Mouse (Mus musculus): ENCODE results near the gene Gm20696.

The Gm20696 gene

DNA sequence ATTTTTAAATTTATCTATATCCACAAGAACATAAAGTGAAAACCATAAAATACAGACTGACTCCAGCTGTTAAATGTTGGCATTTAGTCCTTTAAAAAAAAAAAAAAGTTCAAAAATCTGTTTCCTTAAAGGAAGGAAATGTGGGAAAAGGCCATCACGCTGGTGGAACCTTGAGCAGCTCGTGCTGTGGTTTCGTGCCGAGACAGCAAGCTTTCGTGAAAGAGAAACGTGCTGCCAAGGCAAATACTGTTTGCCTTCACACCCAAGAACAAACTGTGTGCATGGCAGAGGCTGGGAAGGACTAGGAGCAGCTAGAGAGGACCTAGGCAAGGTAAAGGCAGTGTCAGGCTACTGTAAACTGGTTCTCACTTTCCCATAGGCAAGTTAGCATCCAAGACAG lies 329.0 kb downstream of the Gm20696 start:
- no peak for DNase-seq (ENCODE audit: extremely low read depth, insufficient read length, low spot score)

DNA sequence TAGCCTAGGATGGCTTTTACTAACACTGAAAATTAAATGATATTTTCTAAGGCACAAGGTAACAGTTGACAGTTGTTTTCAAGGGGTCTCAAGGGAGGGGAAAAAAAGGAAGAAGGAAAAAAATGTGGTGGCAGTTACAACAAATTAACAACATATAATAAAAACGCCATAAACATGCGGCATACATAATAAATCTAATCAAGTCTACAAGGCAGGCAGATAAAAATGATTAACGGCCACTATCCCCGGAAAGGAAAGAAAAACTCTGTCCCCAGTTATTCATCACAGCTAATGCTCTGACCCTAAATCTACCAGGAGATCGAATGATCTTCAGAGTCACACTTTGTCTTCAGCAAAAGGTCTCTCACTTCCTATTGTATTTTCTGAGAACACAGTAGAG lies 330.4 kb downstream of the Gm20696 start:
- no peak for DNase-seq (ENCODE audit: extremely low read depth, insufficient read length, low spot score)

DNA sequence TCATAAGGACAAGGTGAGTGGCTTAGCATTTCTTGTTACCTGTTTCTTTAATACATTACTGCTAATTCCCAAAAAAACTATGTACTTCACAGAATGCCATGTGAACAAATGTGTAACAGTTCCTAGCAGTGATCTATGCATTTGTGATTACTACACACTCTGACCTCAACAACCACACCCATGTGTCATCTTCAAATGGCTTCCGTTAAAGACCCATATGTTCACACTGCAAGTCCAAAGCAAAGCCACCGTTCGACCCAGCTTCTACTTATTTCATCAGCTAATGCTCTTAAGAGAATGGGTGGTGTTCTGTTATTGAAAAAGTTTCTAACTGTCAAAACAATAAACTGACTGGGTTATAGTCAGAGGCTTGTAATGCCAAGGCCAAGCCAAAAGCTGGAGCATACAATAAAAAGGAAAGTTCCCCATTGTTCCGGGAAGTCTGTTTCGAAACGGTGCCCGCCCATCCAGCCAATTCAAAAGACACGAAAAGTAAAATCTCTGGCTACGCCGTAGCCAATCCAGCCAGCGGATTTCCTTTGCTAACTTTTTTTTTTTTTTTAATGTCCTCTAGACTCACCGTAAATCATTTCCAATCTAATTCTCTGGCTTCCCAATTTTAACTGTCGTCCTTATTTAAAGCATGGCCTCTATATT lies 331.3 kb downstream of the Gm20696 start:
- no peak for DNase-seq (ENCODE audit: extremely low read depth, insufficient read length, low spot score)

DNA sequence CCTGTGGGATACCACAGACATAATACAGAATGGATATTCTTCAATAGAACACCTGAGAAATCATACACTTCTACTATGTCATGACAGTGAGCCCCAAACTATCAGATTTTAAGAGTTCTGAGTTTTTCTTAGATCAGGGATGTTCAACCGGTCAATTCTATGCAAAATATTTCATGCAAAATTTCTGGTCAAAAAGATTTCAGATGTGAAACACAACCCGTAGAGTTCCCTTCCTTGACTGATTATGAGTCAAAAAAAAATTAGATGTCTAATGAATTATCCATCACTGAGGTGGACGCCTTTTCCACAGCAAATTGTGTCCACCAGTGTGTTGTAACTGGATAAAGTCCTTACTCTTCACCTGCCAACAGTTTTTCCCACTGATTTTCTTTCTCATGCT lies 332.3 kb downstream of the Gm20696 start:
- DNase-seq (ENCODE audit: extremely low read depth, insufficient read length, low spot score), result no peak

DNA sequence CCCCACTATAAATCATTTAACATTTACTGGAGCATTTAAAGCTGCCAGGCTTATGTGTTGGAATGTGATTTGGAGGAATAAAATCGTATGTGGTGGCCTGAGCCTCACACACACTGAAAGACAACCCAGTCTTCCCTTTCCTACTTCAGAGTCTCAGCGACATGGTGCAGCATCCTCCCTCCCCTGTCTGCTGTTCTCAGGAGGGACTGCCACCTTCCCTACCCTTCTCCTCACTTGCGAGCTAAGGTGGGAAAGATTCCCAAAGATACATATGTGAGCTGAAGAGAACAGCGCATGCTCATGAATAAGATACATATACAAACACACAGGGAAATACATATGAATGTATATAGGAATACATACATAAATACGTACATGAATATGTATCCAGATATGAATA lies 333.5 kb downstream of the Gm20696 start:
- no peak for DNase-seq (ENCODE audit: extremely low read depth, insufficient read length, low spot score)

DNA sequence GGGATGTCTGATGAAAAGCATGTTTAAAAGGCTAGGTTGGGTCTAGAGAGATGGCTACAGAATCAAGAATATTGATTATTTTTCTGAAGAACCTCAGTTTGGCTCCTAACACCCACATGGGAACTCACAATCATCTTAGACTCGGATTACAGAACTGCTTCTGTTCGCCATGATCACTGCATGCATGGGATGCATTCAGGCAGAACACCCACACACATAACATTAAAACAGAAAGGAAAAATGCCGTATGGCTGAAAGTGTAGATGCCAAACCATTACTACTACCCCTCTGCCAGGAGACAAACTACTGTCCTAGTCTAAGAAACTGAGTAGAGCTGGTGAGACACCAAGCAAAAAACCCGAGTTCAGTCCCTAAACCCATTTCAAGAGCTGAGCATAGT lies 336.4 kb downstream of the Gm20696 start:
- DNase-seq (ENCODE audit: extremely low read depth, insufficient read length, low spot score), result no peak

DNA sequence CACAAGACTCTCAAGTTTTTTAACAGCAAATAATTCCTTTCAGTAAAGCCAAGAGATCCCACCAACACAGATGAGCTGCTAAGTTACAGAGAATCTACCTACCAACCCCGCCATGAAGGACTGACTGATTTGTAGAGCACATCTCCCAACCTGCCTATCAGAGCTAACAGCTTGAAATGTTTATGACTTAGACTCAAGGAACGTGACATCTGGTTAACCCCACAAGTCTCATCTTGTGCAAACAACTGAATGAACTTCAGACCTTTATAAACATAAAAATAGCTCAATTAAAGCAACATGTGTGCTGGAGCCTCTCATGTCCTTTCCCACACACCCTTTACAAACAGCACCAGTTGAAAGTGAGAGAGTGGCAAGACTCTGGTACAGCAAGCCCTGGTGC lies 338.0 kb downstream of the Gm20696 start:
- no peak for DNase-seq (ENCODE audit: extremely low read depth, insufficient read length, low spot score)

DNA sequence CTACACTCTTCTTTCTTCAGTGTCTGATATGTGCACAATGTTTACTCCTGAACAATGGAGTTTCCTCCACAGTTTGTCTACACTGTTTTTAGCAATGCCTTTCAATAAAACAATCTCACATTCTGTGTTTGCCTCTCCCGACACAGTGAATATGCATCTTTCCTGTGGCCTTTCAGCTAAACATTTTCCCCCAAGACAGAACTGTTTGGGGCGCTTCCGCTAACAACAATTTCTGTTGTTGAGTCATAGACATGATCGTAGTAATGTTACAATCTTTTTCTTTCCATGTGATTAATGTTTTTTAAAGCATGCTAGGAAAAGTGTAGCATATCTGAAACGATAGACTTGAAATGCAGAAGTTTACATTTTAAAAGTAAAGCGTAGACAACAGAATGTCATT lies 338.5 kb downstream of the Gm20696 start:
- no peak for DNase-seq (ENCODE audit: extremely low read depth, insufficient read length, low spot score)

DNA sequence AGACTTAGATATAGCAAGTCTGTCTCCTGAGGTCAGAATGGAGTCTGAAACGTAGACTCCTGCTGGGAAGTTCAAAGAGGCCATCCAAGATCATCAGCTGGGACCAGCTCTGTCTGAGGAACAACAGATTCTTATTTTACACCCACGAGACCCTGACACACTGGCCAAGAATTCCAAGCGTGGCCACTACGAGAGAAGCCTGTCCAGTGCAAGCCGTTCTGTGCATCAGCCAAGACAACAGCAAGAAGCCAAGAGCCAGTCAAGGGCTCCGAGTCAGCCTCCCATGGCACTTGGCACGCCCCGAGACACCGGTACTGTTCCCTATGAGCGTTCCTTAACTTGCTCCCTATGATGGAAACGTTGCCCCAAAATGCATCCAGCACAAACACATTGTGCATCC lies 338.9 kb downstream of the Gm20696 start:
- peak; percentile 35 for DNase-seq (ENCODE audit: extremely low read depth, insufficient read length, low spot score)

DNA sequence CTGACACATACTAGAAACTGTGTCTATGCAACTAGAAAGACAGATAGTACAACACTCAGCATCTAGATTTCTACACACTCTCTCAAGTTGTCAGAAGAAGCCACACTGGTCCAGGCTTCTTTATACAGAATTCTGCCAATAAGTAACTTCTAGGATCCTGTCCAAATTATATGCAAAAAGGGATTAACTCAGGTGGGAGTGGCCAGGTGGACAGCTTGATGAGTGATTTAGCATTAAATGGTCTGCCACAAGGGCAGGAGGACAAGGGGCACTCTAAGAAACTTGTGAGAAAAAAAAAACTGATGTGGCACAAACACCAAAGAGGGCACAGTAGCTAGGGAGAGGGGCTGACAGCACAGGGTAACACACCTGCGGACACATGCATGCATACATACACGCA lies 340.7 kb downstream of the Gm20696 start:
- no peak for DNase-seq (ENCODE audit: extremely low read depth, insufficient read length, low spot score)

DNA sequence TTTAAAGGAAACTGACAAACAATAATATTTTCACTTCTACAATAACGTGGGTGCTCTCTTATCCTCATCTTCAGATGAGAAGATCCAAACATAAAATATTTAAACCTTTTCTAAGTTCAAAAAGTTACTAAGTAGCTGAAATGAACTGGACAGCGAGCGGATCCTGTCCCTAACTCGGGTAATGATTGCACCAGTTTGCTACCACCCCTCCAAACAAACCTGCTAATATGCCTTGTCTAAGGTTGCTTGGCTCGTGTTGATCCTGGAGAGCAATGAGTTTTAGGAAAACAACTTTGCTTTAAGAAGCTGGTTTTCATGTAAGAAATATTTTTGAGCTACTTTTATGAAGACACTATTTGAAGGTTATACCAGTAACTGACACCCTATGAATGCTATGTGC lies 341.1 kb downstream of the Gm20696 start:
- DNase-seq (ENCODE audit: extremely low read depth, insufficient read length, low spot score), result no peak

DNA sequence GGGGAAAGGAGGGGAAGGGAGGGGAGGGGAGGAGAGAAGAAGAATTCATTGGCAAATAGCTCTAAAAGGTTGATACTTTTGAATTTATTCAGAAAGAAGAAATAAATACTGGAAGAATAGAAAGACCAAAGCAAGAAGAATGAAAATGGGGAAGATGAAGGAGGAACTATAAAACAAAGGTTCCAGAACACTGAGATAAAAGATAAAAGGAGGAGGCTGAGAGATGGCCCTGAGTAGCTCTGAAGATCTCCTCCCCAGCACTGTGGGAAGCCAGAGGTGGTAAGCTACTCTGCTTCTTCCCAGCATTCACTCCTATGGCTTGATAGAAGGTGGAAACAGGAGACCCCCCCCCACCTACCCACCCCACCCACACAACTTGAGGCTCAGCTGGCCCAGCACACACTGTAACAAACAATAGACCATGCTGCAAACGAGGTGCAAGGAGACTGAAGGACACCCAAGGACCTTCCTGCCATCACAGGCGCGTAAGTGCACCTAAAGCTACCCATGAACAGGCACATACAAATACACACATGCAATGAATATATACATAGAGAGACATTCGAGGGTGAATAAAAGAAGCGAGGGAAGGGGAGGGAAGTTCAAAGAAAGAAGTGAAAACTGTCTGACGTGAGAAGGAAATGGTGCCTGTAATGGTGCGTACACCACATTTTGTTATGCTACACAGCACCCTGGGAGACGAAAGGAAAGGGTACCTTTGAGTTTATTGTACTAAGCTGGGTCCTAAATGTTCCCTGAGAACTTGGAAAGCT lies 344.3 kb downstream of the Gm20696 start:
- no peak for DNase-seq (ENCODE audit: extremely low read depth, insufficient read length, low spot score)

DNA sequence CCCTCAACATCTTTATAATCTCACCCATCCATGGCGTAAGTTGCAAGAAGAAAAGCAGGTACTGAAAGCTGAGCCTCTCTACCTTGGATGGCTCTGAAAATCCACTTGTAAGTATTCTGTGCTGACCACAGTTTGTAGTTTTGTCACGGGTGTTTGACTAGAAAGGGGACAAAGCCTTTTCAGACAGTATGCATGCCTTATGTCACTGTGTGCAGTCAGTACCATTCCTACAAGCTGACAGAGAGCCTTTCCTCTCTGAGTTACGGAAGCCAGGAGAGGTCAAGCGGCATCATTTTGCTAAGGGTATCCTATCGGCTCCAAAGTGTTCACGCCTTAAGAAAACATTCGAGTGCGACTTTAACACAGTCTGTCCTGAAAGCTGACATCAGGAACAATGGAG lies 346.2 kb downstream of the Gm20696 start:
- DNase-seq (ENCODE audit: extremely low read depth, insufficient read length, low spot score), result no peak

DNA sequence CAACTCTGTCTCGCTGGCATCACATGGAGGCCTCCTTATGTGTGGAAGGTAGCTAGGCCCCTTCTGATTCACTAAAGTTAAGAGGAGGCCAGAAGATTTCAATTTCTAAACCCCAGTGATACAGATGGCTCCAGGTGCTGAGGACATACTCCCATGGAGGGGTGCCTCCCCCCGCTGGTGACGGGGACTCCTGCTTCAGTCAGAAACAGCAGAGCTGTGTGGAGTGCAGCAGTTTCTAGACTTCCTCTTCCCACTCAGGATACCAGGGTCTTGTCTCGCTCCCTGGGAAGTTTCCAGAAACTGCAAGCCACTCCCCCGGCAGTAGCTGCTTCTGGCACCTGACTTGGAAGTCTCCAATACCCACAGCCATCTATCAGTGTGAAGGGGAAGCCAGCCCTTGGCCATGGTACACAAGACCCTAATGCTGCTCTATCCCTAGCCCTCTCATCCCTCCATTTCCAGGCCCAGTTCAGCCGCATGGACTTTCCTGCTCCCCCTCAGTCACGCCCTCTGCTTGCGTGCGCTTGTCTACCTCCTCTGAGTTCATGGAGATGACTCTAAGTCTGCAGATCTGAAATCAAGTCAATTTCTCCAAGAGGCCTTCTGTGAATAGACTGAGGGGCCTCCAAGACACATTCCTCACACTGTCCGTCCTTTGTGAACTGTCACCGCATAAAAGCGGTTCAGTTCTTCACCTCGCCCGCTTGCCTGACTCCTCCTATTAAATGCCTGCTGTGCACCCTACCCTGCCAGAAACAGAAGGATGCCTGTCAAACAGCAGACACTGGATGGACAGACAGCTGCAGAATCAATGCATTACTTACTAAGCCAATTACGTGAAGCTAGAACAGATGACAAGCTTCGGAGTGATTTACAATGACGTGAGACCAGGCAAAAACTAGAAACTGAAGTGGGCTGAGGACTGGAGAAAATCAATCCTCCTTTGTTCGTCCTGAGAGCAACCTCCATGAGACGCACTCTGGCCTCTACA lies 346.9 kb downstream of the Gm20696 start:
- DNase-seq (ENCODE audit: extremely low read depth, insufficient read length, low spot score), result no peak

DNA sequence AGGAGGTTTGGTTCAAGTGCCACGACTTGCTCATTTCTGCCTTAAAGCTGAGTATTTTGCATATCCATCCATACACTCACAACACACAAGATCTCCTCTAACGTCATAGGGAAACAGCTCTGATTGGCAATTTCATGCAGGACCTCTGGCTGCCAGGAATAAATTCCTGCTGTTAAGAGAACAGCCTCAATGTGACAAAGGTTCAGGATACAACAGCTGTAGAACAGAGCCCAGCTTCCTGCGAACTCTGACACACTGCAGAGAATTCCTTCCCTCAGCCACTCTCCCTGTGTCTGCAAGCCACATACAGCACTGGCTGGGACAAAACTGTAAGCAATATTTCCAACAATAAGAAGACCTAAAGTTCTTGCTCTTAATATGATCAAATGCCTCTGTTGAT lies 351.9 kb downstream of the Gm20696 start:
- no peak for DNase-seq (ENCODE audit: extremely low read depth, insufficient read length, low spot score)

DNA sequence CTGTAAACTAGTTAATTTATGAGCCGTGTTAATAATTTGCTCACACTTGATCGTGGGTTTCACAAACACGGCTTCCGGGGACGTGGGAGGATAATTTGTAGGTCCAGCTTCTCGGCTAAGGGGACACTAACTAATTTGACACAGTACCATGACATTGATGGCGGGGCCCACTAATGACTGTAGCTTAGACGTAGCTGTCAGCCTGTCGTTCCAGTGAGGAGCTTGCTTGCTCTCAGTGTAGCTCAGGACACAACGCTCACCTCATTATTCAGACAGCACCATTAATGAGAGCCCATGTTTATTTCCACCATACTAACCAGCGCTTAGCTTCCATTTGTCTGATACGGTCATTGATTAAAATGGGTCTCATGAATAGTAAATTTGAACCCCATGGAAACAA lies 356.1 kb downstream of the Gm20696 start:
- no peak for DNase-seq (ENCODE audit: extremely low read depth, insufficient read length, low spot score)

DNA sequence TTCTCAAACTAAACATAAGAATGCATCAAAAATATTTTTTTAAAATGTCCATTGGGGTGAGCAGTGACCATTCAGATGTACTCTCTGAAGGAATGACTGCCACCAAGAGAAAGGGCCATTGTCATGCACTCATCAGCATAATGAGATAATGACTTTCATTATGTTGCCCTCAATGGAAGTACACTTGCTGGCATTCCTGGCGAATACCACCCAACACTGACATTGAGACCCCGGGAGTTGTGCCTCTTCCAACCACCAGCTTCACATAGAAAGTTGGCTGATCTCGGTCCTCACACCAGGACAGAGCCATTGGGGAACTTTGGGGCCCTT lies 356.5 kb downstream of the Gm20696 start:
- no peak for DNase-seq (ENCODE audit: extremely low read depth, insufficient read length, low spot score)

DNA sequence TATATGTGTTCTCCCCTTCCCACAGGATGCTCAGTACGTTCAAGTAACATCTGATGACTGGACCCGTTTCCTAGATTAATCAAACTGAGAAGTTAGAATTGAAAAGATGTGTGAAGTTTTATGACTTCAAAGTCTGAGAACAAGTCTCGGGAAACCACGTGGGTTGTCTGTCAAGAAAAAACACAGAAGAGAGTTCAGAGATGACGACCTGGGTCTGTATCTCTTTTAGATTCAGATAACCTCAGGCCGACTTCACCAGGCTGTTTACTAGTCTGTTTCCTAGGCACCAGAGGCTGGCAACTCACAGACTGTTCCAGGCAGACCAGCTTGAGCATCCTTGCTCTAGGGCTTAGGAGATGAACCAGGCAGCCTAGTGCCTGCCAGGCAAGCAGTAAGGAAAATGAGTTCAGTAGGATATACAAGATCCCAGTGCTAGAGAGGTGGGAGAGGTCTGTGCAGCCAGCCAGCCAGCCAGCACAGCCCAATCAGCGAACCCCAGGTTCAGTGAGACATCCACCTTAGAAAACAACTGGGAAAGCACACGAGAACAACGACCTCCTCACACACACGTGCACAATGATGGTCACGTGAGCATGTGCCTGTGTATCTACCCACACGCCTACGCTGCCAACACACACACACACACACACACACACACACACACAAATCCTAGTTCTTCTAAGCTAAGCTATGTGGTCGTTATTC lies 357.0 kb downstream of the Gm20696 start:
- DNase-seq (ENCODE audit: extremely low read depth, insufficient read length, low spot score), result no peak

DNA sequence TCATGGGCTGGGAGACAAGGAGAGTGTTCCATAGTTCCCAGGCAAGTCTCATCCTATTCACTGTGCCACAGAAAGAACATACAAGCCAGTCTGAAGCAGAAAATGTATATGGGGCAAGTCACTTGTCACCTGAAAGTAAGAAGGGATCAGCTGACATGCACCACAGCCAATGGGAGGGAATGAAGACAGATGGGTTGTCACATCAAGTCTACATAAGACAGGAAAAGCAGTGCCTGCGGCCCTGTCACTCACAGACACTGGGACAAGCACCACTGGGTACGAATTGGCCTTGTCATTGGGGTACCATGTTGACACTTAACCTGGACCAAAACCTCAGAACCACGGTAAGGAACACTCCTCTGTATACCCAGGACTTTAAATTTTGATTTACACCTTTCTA lies 360.8 kb downstream of the Gm20696 start:
- no peak for DNase-seq (ENCODE audit: extremely low read depth, insufficient read length, low spot score)

DNA sequence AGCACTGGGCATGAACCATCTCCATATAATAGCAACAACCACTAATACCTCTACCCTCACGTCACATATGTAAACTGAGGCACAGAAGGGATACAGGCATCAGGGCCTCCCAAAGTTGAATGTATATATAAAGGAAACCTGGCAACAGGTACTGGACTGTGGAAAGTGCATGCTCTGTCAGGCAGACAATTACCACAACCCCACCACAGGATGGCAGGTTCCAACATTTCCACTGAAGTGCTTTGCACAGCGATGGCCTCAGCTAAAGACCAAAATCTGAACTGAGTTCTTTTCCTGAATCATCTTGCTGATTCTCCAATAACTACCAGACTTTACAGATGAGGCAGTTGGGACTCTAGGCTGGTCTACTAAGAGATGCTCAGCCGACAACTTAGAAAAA lies 361.4 kb downstream of the Gm20696 start:
- no peak for DNase-seq (ENCODE audit: extremely low read depth, insufficient read length, low spot score)
